Mouse (Mus musculus) embryonic fibroblast, embryonic 13.5 days (primary cell): ENCODE results near the gene Fam53b.

Experiments used
- CTCF ChIP-seq: IDR thresholded peaks from 2 replicates; pipeline ENCODE4 v1.5.1; 2011; ENCODE audit warnings: mild to moderate bottlenecking, control low read depth, low read length, moderate library complexity, borderline replicate concordance; ENCODE audit not compliant: insufficient read depth
- POLR2A ChIP-seq: IDR thresholded peaks from 2 replicates; pipeline ENCODE4 v1.6.1; 2011; ENCODE audit warnings: low read depth, mild to moderate bottlenecking, control low read depth, low read length, moderate library complexity

GRCm38 (mm10) chr7:132665664-132666382, 147.9 kb downstream of the Fam53b start:
- TF ChIP-seq CTCF = no peak
- TF ChIP-seq POLR2A = no peak
